Mouse (Mus musculus) right cerebral cortex, postnatal 36 days (tissue): ENCODE measurements at regions not wholly inside any gene's neighbourhood (a gene's known extent, or its start where the extent isn't known, plus 50 kb on each side); places are given as distances from the start of the nearest gene placed in this dataset.

ENCODE experiments used
- DNase-seq, 2 experiments: peaks; one replicate each; pipeline ENCODE4 v3.0.0; 2022; ENCODE audit warnings: low spot score in 2 of 2, mixed read lengths in 1 of 2

- DNase-seq, result no peak
Measured at GRCm38 (mm10) chr7:136767231-136767630, 127.2 kb upstream of the Mgmt start.

- no peak for DNase-seq
Measured at GRCm38 (mm10) chr7:136780708-136781107, 113.7 kb upstream of the Mgmt start.

- DNase-seq, result no peak
Measured at GRCm38 (mm10) chr7:136791162-136791561, 103.3 kb upstream of the Mgmt start.

GRCm38 (mm10) chr7:136792131-136792530, 102.3 kb upstream of the Mgmt start:
- DNase-seq, result no peak

- no peak for DNase-seq
Measured at GRCm38 (mm10) chr7:136796415-136796814, 98.0 kb upstream of the Mgmt start.

- DNase-seq, result no peak
Measured at GRCm38 (mm10) chr7:136797780-136798435, 96.5 kb upstream of the Mgmt start.

GRCm38 (mm10) chr7:136798605-136799004, 95.8 kb upstream of the Mgmt start:
- no peak for DNase-seq

- no peak for DNase-seq
Measured at GRCm38 (mm10) chr7:136807101-136807500, 87.3 kb upstream of the Mgmt start.

- DNase-seq, result no peak
Measured at GRCm38 (mm10) chr7:136807968-136808367, 86.4 kb upstream of the Mgmt start.

GRCm38 (mm10) chr7:136809576-136809975, 84.8 kb upstream of the Mgmt start:
- DNase-seq, result no peak

GRCm38 (mm10) chr7:136813691-136814325, 80.6 kb upstream of the Mgmt start:
- no peak for DNase-seq

GRCm38 (mm10) chr7:136814751-136815150, 79.7 kb upstream of the Mgmt start:
- no peak for DNase-seq

GRCm38 (mm10) chr7:136820291-136820690, 74.1 kb upstream of the Mgmt start:
- DNase-seq, result no peak

- no peak for DNase-seq
Measured at GRCm38 (mm10) chr7:136825647-136826046, 68.8 kb upstream of the Mgmt start.

GRCm38 (mm10) chr7:136829621-136830313, 64.6 kb upstream of the Mgmt start:
- DNase-seq, result no peak

GRCm38 (mm10) chr7:136832419-136832818, 62.0 kb upstream of the Mgmt start:
- no peak for DNase-seq

GRCm38 (mm10) chr7:136838971-136839370, 55.4 kb upstream of the Mgmt start:
- no peak for DNase-seq

GRCm38 (mm10) chr7:136840224-136840623, 54.2 kb upstream of the Mgmt start:
- DNase-seq, result no peak

- DNase-seq, result no peak
Measured at GRCm38 (mm10) chr7:136842751-136843150, 51.7 kb upstream of the Mgmt start.

- DNase-seq, result no peak
Measured at GRCm38 (mm10) chr7:136844282-136844681, 50.1 kb upstream of the Mgmt start.
